Mouse (Mus musculus): ENCODE results near the gene Chsy1. TPM values are rescaled to one million over a fixed set of nuclear protein-coding genes. Genes with fewer than 3 reads are reported as not detected.

Gene Chsy1
- polyA plus RNA-seq, 1 experiment from 2014 or later, result 24.4 TPM

- WGBS, result 81% methylated on average over 7 of the region's 7 CpGs
- peaks cover 18% of the 10 kb centered on the region; the same call in 1 of the 2 replicates for H3K36me3 ChIP-seq
Measured at GRCm38 (mm10) chr7:66142514-66142913, 33.2 kb downstream of the Chsy1 start.

DNA sequence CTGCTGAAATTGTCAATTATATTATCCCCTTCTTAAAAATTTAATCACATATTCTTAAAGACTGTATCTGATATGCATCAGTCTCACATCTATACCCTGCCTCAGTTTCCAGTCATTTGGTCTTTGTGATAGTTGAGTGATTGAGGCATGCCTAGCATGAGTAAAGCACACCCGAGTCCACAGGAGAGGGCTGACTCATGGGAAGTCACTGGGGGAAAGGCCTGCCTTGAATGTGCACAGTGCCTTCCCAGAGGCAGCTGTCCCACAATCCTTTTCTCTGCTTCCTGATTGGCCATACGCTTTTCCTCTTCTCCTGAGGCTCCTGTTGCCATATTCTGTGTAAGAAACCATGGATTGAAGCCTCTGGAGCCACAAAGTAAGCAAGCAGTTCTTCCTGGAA, 35.2 kb downstream of the Chsy1 start:
- no peak for ATAC-seq (ENCODE audit: insufficient number of reproducible peaks, insufficient read depth, low FRiP score, low TSS enrichment, low read depth)
- H3K9ac ChIP-seq, result no peak overlapping the region
- H3K9me3 ChIP-seq, result no peaks in the 10 kb centered on the region
- 0 out of 2 replicates have a peak, but pooled peaks cover 12% of the 10 kb centered on the region for H3K36me3 ChIP-seq
- H3K4me2 ChIP-seq, result no peak overlapping the region
- WGBS, result 97% methylated on average over 2 of the region's 2 CpGs
- H3K27me3 ChIP-seq, result no peaks in the 10 kb centered on the region
- H3K4me1 ChIP-seq, result peaks cover 21% of the 10 kb centered on the region
- no peak overlapping the region for H3K4me3 ChIP-seq
- H3K27ac ChIP-seq, result no peak overlapping the region

More at GRCm38 (mm10) chr7:66142514-66142913, 33.2 kb downstream of the Chsy1 start:
- H3K27ac ChIP-seq, result no peak overlapping the region
- H3K27me3 ChIP-seq, result no peaks in the 10 kb centered on the region
- H3K9me3 ChIP-seq, result no peaks in the 10 kb centered on the region
- H3K4me3 ChIP-seq, result no peak overlapping the region
- no peak overlapping the region for H3K4me2 ChIP-seq
- ATAC-seq (ENCODE audit: insufficient number of reproducible peaks, insufficient read depth, low FRiP score, low TSS enrichment, low read depth), result no peak
- H3K9ac ChIP-seq, result no peak overlapping the region
- peaks cover 18% of the 10 kb centered on the region for H3K4me1 ChIP-seq

DNA sequence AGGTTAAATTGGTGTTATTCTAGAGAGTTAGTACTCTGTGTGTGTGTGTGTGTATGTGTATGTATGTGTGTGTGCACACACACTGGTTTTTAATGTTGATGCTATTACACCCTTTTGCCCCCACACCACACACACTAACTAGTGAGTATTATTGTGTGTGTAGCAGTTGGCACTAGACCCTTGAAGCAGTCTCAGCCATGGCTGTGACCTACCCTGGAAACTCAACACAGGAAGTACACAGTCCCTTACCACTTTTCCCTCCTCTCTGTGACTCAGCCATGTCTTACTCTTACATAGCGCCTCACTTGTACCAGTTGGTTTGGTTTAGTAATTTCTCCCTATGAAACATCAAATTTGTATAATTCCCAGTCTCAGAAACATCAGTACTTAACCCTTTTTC, 37.8 kb downstream of the Chsy1 start:
- Histone ChIP-seq H3K4me2 (no peak overlapping the region), H3K27me3 (no peaks in the 10 kb centered on the region), H3K4me3 (no peak overlapping the region), H3K9ac (no peak overlapping the region), H3K27ac (no peak overlapping the region), H3K36me3 (peaks cover 11% of the 10 kb centered on the region; the same call in 1 of the 2 replicates), H3K9me3 (no peaks in the 10 kb centered on the region), H3K4me1 (peaks cover 11% of the 10 kb centered on the region)
- 97% methylated on average over 1 of the region's 1 CpGs for WGBS
- no peak for ATAC-seq (ENCODE audit: insufficient number of reproducible peaks, insufficient read depth, low FRiP score, low TSS enrichment, low read depth)

DNA sequence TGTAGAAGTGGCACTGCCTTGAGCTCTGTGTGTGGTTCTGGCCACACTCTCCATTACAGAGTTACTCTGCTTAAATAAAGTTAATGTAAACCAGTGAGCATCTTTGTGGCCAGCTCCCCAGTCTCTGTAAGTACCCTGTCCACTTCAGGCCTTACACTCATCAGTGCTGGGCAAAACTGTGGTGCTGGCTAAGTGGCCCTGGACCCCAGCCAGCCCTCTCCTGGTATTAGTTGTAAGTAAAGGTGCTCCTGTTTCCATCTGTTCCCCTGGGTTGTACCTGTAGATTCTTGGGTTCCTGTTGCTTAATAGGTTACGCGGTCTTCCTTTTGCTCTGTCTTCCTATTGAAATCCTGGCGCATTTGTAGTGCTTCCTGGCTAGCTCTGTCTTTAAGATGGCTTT, 38.5 kb downstream of the Chsy1 start:
- Histone ChIP-seq H3K27me3 (no peaks in the 10 kb centered on the region), H3K9me3 (no peaks in the 10 kb centered on the region), H3K9ac (no peak overlapping the region), H3K4me2 (no peak overlapping the region), H3K4me1 (peaks cover 11% of the 10 kb centered on the region), H3K36me3 (peaks cover 18% of the 10 kb centered on the region), H3K4me3 (no peak overlapping the region), H3K27ac (no peak overlapping the region)
- WGBS, result 98% methylated on average over 3 of the region's 3 CpGs
- ATAC-seq (ENCODE audit: insufficient number of reproducible peaks, insufficient read depth, low FRiP score, low TSS enrichment, low read depth), result no peak

GRCm38 (mm10) chr7:66149506-66149905, 40.2 kb downstream of the Chsy1 start:
- Histone ChIP-seq H3K4me2 (no peak overlapping the region), H3K36me3 (peaks cover 22% of the 10 kb centered on the region), H3K27me3 (no peaks in the 10 kb centered on the region), H3K9ac (no peak overlapping the region), H3K4me3 (no peak overlapping the region), H3K4me1 (peaks cover 11% of the 10 kb centered on the region), H3K27ac (no peak overlapping the region), H3K9me3 (no peaks in the 10 kb centered on the region)
- WGBS, result 69% methylated on average over 8 of the region's 8 CpGs
- ATAC-seq (ENCODE audit: insufficient number of reproducible peaks, insufficient read depth, low FRiP score, low TSS enrichment, low read depth), result no peak

- Histone ChIP-seq H3K9me3 (no peaks in the 10 kb centered on the region), H3K4me1 (peaks cover 11% of the 10 kb centered on the region), H3K9ac (no peak overlapping the region), H3K4me3 (no peak overlapping the region), H3K27me3 (no peaks in the 10 kb centered on the region), H3K4me2 (no peak overlapping the region), H3K36me3 (peaks cover 20% of the 10 kb centered on the region), H3K27ac (no peak overlapping the region)
- WGBS, result 87% methylated on average over 3 of the region's 3 CpGs
- ATAC-seq (ENCODE audit: insufficient number of reproducible peaks, insufficient read depth, low FRiP score, low TSS enrichment, low read depth), result no peak
Measured at GRCm38 (mm10) chr7:66150411-66150810, 41.1 kb downstream of the Chsy1 start.

DNA sequence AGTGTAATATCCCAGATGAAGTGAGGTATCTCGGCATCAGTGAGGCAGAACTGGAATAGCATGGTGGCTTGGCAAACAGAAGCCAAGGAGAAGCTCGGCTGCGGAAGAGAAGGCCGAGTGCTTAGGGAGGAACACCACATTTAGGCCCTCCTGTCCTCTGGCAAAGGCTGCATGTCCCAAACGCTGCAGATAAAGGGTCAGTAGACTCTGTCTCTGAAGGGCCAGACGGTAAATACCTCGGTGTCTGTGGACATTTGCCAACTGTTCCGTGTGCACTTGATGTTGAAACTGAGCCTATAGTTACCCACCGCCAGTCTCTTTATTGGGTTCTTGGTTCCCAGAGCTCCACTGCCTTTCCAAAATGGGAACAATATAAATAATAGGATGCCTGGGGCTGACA, 48.1 kb downstream of the Chsy1 start:
- no peaks in the 10 kb centered on the region for H3K27me3 ChIP-seq
- ATAC-seq (ENCODE audit: insufficient number of reproducible peaks, insufficient read depth, low FRiP score, low TSS enrichment, low read depth), result no peak
- H3K4me3 ChIP-seq, result no peak overlapping the region
- 74% methylated on average over 9 of the region's 9 CpGs for WGBS
- H3K9ac ChIP-seq, result no peak overlapping the region
- peaks cover 15% of the 10 kb centered on the region for H3K36me3 ChIP-seq
- no peaks in the 10 kb centered on the region for H3K9me3 ChIP-seq
- no peak overlapping the region for H3K27ac ChIP-seq
- H3K4me2 ChIP-seq, result no peak overlapping the region
- peaks cover 34% of the 10 kb centered on the region for H3K4me1 ChIP-seq

DNA sequence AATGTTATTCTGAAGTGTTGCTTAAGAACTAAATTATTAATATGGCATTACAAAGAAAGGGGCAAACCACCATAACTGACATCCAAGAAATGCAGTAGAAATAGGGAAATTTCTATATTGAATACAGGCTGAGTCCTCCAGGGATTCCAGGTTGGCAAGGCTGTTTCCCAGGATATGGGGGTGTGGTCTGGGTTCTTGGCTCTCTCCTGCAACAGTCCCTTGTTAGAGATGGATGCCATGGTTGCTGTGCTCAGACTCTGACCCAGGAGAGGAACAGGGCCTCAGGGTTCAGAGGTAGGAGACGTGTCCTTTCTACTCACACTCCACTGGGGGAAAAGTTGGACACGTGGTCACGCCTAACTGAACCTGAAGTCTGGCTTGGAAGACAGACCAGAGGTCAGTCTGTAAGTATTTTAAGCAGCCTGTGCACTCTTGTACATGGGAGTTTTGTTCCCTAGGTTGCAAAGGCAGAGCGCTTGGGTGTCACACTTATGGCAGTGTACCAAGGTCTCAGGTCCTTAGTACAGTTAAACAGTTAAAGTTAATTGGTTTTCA, 48.6 kb downstream of the Chsy1 start:
- peaks cover 34% of the 10 kb centered on the region for H3K4me1 ChIP-seq
- no peaks in the 10 kb centered on the region for H3K27me3 ChIP-seq
- no peak for ATAC-seq (ENCODE audit: insufficient number of reproducible peaks, insufficient read depth, low FRiP score, low TSS enrichment, low read depth)
- H3K4me2 ChIP-seq, result no peak overlapping the region
- WGBS, result 81% methylated on average over 4 of the region's 4 CpGs
- no peak overlapping the region for H3K9ac ChIP-seq
- no peaks in the 10 kb centered on the region for H3K9me3 ChIP-seq
- no peak overlapping the region for H3K4me3 ChIP-seq
- H3K27ac ChIP-seq, result no peak overlapping the region
- H3K36me3 ChIP-seq, result peaks cover 11% of the 10 kb centered on the region

GRCm38 (mm10) chr7:66158616-66159129, 49.4 kb downstream of the Chsy1 start:
- no peak for ATAC-seq (ENCODE audit: insufficient number of reproducible peaks, insufficient read depth, low FRiP score, low TSS enrichment, low read depth)
- no peaks in the 10 kb centered on the region for H3K27me3 ChIP-seq
- H3K36me3 ChIP-seq, result peaks cover 9% of the 10 kb centered on the region
- no peaks in the 10 kb centered on the region for H3K9me3 ChIP-seq
- no peak overlapping the region for H3K4me2 ChIP-seq
- H3K9ac ChIP-seq, result no peak overlapping the region
- H3K4me1 ChIP-seq, result peaks cover 37% of the 10 kb centered on the region
- no peak overlapping the region for H3K27ac ChIP-seq
- 74% methylated on average over 9 of the region's 9 CpGs for WGBS
- H3K4me3 ChIP-seq, result no peak overlapping the region

DNA sequence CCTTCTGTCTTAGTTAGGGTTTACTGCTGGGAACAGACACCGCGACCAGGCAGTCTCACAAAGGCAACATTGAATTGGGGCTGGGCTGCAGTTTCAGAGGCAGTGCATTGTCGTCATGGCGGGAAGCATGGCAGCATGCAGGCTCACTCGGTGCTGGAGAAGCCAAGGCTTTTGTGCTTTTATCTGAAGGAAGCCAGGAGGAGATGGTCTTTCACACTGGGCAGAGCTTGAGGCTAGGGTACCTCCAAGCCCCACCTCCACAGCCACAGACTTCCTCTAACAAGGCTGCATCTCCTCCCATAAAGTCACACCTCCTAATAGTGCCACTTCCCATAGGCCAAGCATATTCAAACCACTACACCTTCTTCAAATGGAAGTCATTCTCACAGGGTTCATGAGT, 50.6 kb downstream of the Chsy1 start:
- Histone ChIP-seq H3K36me3 (peaks cover 9% of the 10 kb centered on the region), H3K4me2 (no peak overlapping the region), H3K27me3 (no peaks in the 10 kb centered on the region), H3K4me1 (peaks cover 46% of the 10 kb centered on the region), H3K9me3 (no peaks in the 10 kb centered on the region), H3K4me3 (no peak overlapping the region), H3K9ac (no peak overlapping the region), H3K27ac (no peak overlapping the region)
- no peak for ATAC-seq (ENCODE audit: insufficient number of reproducible peaks, insufficient read depth, low FRiP score, low TSS enrichment, low read depth)
- 51% methylated on average over 5 of the region's 5 CpGs for WGBS

- H3K27ac ChIP-seq, result no peak overlapping the region
- no peak overlapping the region for H3K4me3 ChIP-seq
- no peak overlapping the region for H3K9ac ChIP-seq
- H3K9me3 ChIP-seq, result no peaks in the 10 kb centered on the region
- 90% methylated on average over 6 of the region's 6 CpGs for WGBS
- H3K27me3 ChIP-seq, result no peaks in the 10 kb centered on the region
- H3K4me2 ChIP-seq, result no peak overlapping the region
- no peak for ATAC-seq (ENCODE audit: insufficient number of reproducible peaks, insufficient read depth, low FRiP score, low TSS enrichment, low read depth)
- peaks cover 32% of the 10 kb centered on the region for H3K4me1 ChIP-seq
- H3K36me3 ChIP-seq, result peaks cover 9% of the 10 kb centered on the region
Measured at GRCm38 (mm10) chr7:66161836-66162235, 52.5 kb downstream of the Chsy1 start.

DNA sequence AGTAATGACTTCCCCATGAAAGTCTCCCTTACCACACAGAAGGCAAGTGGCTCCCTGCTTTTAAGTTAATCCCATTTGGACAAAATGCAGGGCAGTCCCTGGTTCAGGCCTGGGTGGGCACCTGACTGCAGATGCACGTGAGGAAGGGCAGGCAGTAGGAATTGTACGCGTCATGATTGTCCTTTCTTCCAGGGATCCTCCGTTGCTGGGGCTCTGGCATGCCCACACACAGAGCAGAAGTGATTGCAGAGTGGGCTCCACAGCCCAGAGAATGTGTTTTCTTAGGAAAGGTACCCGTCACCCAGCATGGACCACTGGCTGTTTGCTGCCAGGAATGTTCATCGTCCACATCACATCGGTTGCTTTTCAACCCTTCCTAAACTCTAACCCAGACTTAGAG, 53.2 kb downstream of the Chsy1 start:
- no peak overlapping the region for H3K9ac ChIP-seq
- H3K4me3 ChIP-seq, result no peak overlapping the region
- no peaks in the 10 kb centered on the region for H3K9me3 ChIP-seq
- H3K4me1 ChIP-seq, result peaks cover 26% of the 10 kb centered on the region
- ATAC-seq (ENCODE audit: insufficient number of reproducible peaks, insufficient read depth, low FRiP score, low TSS enrichment, low read depth), result no peak
- peaks cover 9% of the 10 kb centered on the region for H3K36me3 ChIP-seq
- H3K4me2 ChIP-seq, result no peak overlapping the region
- 90% methylated on average over 7 of the region's 7 CpGs for WGBS
- H3K27ac ChIP-seq, result no peak overlapping the region
- no peaks in the 10 kb centered on the region for H3K27me3 ChIP-seq

Data from embryonic facial prominence, embryonic 13.5 days (tissue).